Mouse (Mus musculus) layer of hippocampus, postnatal 10 days (tissue): ENCODE results near the gene Rab39b. TPM values are rescaled to one million over a fixed set of nuclear protein-coding genes. Genes with fewer than 3 reads are reported as not detected.

Source experiments
- DNase-seq, 2 experiments: peaks; one replicate each; pipeline ENCODE4 v3.0.0; 2021; ENCODE audit warnings: low spot score in 2 of 2
- long read RNA-seq: library from polyadenylated mRNA; stranded (forward); transcript quantifications from one replicate; pipeline ENCODE4 v2.0.0, GENCODE M21; 2023
- total RNA-seq, 2 experiments: library from RNA; stranded (reverse); gene quantifications; 2 replicates each; pipeline ENCODE4 v1.2.3; 2021

Rab39b gene
- total RNA-seq, result 10 to 100 TPM; 32.8 to 37.0 TPM
- long read RNA-seq, transcript Rab39b-201 (2 exons, 3,401 nt), result major isoform, 16 of 18 reads
- long read RNA-seq, partial matches to known transcripts, result 2 of 18 reads
- long read RNA-seq, other reads (novel, unspliced or antisense), result 0 of 18 reads

DNA sequence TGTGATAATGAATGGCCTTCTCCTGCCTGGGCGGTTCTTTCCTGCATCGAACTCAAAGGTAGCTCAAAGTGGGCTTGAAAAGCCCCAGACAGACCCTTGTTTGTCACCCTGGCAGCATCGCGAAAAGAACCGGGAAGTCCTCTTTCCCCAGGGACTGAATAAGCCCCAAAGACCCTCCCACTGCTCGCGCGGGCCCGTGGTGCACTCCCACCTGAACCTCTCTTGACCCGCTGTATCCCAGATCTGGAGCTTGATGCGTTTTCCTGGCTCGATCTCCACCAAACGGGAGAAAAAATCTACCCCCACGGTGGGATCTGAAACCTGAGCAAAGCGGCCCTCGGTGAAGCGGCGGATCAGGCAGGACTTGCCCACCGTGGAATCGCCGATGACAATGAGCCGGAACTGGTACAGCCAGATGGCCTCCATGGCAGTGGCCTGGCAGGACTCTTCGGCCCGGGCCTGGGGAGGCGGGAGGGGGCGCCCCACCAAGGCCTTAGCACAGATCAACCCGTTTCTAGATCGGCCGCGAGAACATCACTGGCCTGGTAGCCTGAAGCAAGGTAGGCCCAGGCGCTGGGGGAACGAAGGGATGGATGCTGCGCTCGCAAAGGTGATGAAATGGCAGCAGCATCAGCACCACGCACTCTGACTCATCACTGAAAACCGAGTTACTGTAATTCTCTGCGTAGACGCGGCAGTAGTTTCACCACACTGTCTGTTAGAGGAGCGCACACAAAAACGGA lies at the start of gene Rab39b:
Gene Rab39b (minus strand): TSS at position 650 of the 743 bp plus-strand sequence.
- peak; percentile 51 to 67 for DNase-seq

DNA sequence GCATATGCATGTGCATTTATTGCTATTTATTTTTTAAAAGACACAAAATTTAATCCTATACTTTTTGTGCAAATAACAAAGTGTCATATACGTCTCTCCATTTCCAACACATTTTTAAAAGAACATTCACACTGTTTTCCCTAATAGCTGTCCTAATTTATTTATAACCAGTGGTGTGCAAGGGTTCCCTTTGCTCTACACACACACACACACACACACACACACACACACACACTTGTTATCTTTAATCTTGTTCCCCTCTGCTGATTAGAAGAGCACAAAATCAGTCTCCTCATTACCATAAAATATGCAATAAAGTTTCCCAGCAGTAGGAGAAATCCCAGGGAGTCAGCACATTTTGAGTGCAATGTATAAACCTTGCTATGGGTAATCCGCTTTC lies 508 bp upstream of the Rab39b start:
- no peak for DNase-seq

Other genes with a start within 250 kb of the Rab39b start
- 10 to 100 TPM; 32.5 to 53.9 TPM for gene Fundc2, start 195.8 kb downstream of the Rab39b start, total RNA-seq
- 1 to 10 TPM; 1.6 to 2.6 TPM for gene F8, start 195.6 kb downstream of the Rab39b start, total RNA-seq
- gene Cmc4, start 161.6 kb downstream of the Rab39b start, total RNA-seq, result 10 to 100 TPM; 10.8 to 14.7 TPM
- 1 to 10 TPM; 5.8 to 7.8 TPM for gene Mtcp1, start 161.6 kb downstream of the Rab39b start, total RNA-seq
- 10 to 100 TPM; 30.0 to 32.6 TPM for gene Brcc3, start 161.6 kb downstream of the Rab39b start, total RNA-seq
- gene Vbp1, start 63.9 kb downstream of the Rab39b start, total RNA-seq, result 10 to 100 TPM; 79.7 to 89.3 TPM